Mouse (Mus musculus): ENCODE measurements around the gene Enox2.
A peak's percentile ranks its signal among the peaks of the same experiment; 100 is the strongest.
"Not testable (repeated sequence)": the region's sequence is repeated elsewhere in the genome, so short reads cannot be mapped to it uniquely, and the experiment has no call there.

Enox2 gene

GRCm38 (mm10) chrX:49287700-49288563, at the start of gene Enox2:
Enox2 (minus strand) TSS chrX:49288259.
- DNase-seq (ENCODE audit: low read depth, low spot score) = peak; percentile 94

- peak; percentile 38 for DNase-seq (ENCODE audit: low read depth, low spot score)
Observed at GRCm38 (mm10) chrX:49309496-49309895, 21.4 kb upstream of the Enox2 start.

- DNase-seq (ENCODE audit: low read depth, low spot score) = peak; percentile 10
Observed at GRCm38 (mm10) chrX:49306659-49307058, 18.6 kb upstream of the Enox2 start.

GRCm38 (mm10) chrX:49279918-49280586, 8.0 kb downstream of the Enox2 start:
- DNase-seq (ENCODE audit: low read depth, low spot score) = no peak

- DNase-seq (ENCODE audit: low read depth, low spot score) = no peak
Observed at GRCm38 (mm10) chrX:49273487-49274042, 14.5 kb downstream of the Enox2 start.

- DNase-seq (ENCODE audit: low read depth, low spot score) = peak; percentile 39
Observed at GRCm38 (mm10) chrX:49250816-49251215, 37.2 kb downstream of the Enox2 start.

GRCm38 (mm10) chrX:49225792-49226426, 62.1 kb downstream of the Enox2 start:
- no peak for DNase-seq (ENCODE audit: low read depth, low spot score)

GRCm38 (mm10) chrX:49216422-49216821, 71.6 kb downstream of the Enox2 start:
- no peak for DNase-seq (ENCODE audit: low read depth, low spot score)

- DNase-seq (ENCODE audit: low read depth, low spot score) = no peak
Observed at GRCm38 (mm10) chrX:49196386-49196785, 91.7 kb downstream of the Enox2 start.

- no peak for DNase-seq (ENCODE audit: low read depth, low spot score)
Observed at GRCm38 (mm10) chrX:49181136-49181535, 106.9 kb downstream of the Enox2 start.

- DNase-seq (ENCODE audit: low read depth, low spot score) = no peak
Observed at GRCm38 (mm10) chrX:49178670-49179069, 109.4 kb downstream of the Enox2 start.

GRCm38 (mm10) chrX:49154280-49154679, 133.8 kb downstream of the Enox2 start:
- DNase-seq (ENCODE audit: low read depth, low spot score) = no peak

GRCm38 (mm10) chrX:49124774-49125429, 163.2 kb downstream of the Enox2 start:
- DNase-seq (ENCODE audit: low read depth, low spot score) = peak; percentile 15

- DNase-seq (ENCODE audit: low read depth, low spot score) = no peak
Observed at GRCm38 (mm10) chrX:49116465-49116864, 171.6 kb downstream of the Enox2 start.

- peak; percentile 4 for DNase-seq (ENCODE audit: low read depth, low spot score)
Observed at GRCm38 (mm10) chrX:49112412-49112811, 175.6 kb downstream of the Enox2 start.

GRCm38 (mm10) chrX:49100542-49100941, 187.5 kb downstream of the Enox2 start:
- not testable (repeated sequence) for DNase-seq (ENCODE audit: low read depth, low spot score)

- no peak for DNase-seq (ENCODE audit: low read depth, low spot score)
Observed at GRCm38 (mm10) chrX:49096249-49096648, 191.8 kb downstream of the Enox2 start.

GRCm38 (mm10) chrX:49075055-49075454, 213.0 kb downstream of the Enox2 start:
- no peak for DNase-seq (ENCODE audit: low read depth, low spot score)

GRCm38 (mm10) chrX:49073563-49073962, 214.5 kb downstream of the Enox2 start:
- DNase-seq (ENCODE audit: low read depth, low spot score) = no peak

- no peak for DNase-seq (ENCODE audit: low read depth, low spot score)
Observed at GRCm38 (mm10) chrX:49045118-49045517, 242.9 kb downstream of the Enox2 start.

GRCm38 (mm10) chrX:49009746-49010145, 278.3 kb downstream of the Enox2 start:
- DNase-seq (ENCODE audit: low read depth, low spot score) = no peak

Measured in ES-CJ7 (cell line).